Mouse (Mus musculus) heart, embryonic 16.5 days (tissue): ENCODE measurements at regions not wholly inside any gene's neighbourhood (a gene's known extent, or its start where the extent isn't known, plus 50 kb on each side); places are given as distances from the start of the nearest gene placed in this dataset.

Experiments
- ATAC-seq: fragments of 200-750 bp; cut with Nextera tagmentation; replicated peaks from 2 replicates; pipeline ENCODE4 v1.8.0; 2017; ENCODE audit warnings: moderate number of reproducible peaks; ENCODE audit not compliant: insufficient read depth, low FRiP score; ENCODE audit errors: extremely low read depth
- H3K27ac ChIP-seq: fragments of 300-500 bp; sonication (generic); 2 replicates; pipeline ENCODE4 v1.5.1; 2014; ENCODE audit warnings: mild to moderate bottlenecking, low read length, control low read depth, moderate library complexity
- H3K27me3 ChIP-seq: fragments of 300-500 bp; sonication (generic); 2 replicates; pipeline ENCODE4 v1.6.1; 2014; ENCODE audit warnings: low read length, mixed read lengths; ENCODE audit not compliant: control insufficient read depth, insufficient read depth
- H3K36me3 ChIP-seq: fragments of 300-500 bp; sonication (generic); 2 replicates; pipeline ENCODE4 v1.6.1; 2014; ENCODE audit not compliant: control insufficient read depth, insufficient read depth
- H3K4me1 ChIP-seq: fragments of 300-500 bp; sonication (generic); 2 replicates; pipeline ENCODE4 v1.6.1; 2014; ENCODE audit warnings: low read length, mixed read lengths; ENCODE audit not compliant: control insufficient read depth, insufficient read depth
- H3K4me2 ChIP-seq: fragments of 300-500 bp; sonication (generic); 2 replicates; pipeline ENCODE4 v1.6.1; 2014; ENCODE audit warnings: low read depth, mild to moderate bottlenecking, control low read depth, low read length
- H3K4me3 ChIP-seq: fragments of 300-500 bp; sonication (generic); 2 replicates; pipeline ENCODE4 v1.5.1; 2014; ENCODE audit warnings: mild to moderate bottlenecking, control low read depth, low read length
- H3K9ac ChIP-seq: fragments of 300-500 bp; sonication (generic); 2 replicates; pipeline ENCODE4 v1.6.1; 2014; ENCODE audit warnings: low read length, control low read depth
- H3K9me3 ChIP-seq: fragments of 300-500 bp; sonication (generic); replicated peaks from 2 replicates; pipeline ENCODE4 v1.6.1; 2016; ENCODE audit warnings: low read length; ENCODE audit not compliant: control insufficient read depth
- WGBS: fragments of 180-500 bp; shearing (Covaris S2); extraction: QIAGEN DNeasy Blood & Tissue Kit; methylation state at CpG from one replicate; pipeline ENCODE4 v1.1.7; 2014; 5-methylcytosine and 5-hydroxymethylcytosine counted together

- Histone ChIP-seq H3K9me3 (peaks cover 3% of the 10 kb centered on the region; the same call in 1 of the 2 replicates), H3K36me3 (no peaks in the 10 kb centered on the region), H3K9ac (no peak overlapping the region), H3K4me2 (no peak overlapping the region), H3K27me3 (no peaks in the 10 kb centered on the region), H3K4me1 (no peaks in the 10 kb centered on the region), H3K27ac (no peak overlapping the region), H3K4me3 (no peak overlapping the region)
- ATAC-seq = no peak
- WGBS = 84% methylated on average over 6 of the region's 6 CpGs
Measured at GRCm38 (mm10) chr13:90245997-90246765, 156.8 kb upstream of the Xrcc4 start.

GRCm38 (mm10) chr13:90238331-90238730 lies 148.9 kb upstream of the Xrcc4 start:
- no peak overlapping the region for H3K27ac ChIP-seq
- no peaks in the 10 kb centered on the region for H3K4me1 ChIP-seq
- H3K36me3 ChIP-seq = no peaks in the 10 kb centered on the region
- ATAC-seq = no peak
- H3K4me3 ChIP-seq = no peak overlapping the region
- 61% methylated on average over 4 of the region's 4 CpGs for WGBS
- H3K4me2 ChIP-seq = no peak overlapping the region
- peaks cover 3% of the 10 kb centered on the region; the same call in 1 of the 2 replicates for H3K9me3 ChIP-seq
- H3K9ac ChIP-seq = no peak overlapping the region
- H3K27me3 ChIP-seq = no peaks in the 10 kb centered on the region

GRCm38 (mm10) chr13:90233986-90234385 lies 144.6 kb upstream of the Xrcc4 start:
- Histone ChIP-seq H3K4me3 (no peak overlapping the region), H3K36me3 (no peaks in the 10 kb centered on the region), H3K27me3 (no peaks in the 10 kb centered on the region), H3K27ac (no peak overlapping the region), H3K9ac (no peak overlapping the region), H3K4me2 (no peak overlapping the region), H3K9me3 (no peaks in the 10 kb centered on the region), H3K4me1 (no peaks in the 10 kb centered on the region)
- WGBS = 82% methylated on average over 1 of the region's 1 CpGs
- no peak for ATAC-seq

GRCm38 (mm10) chr13:90233561-90233960 lies 144.2 kb upstream of the Xrcc4 start:
- H3K27me3 ChIP-seq = no peaks in the 10 kb centered on the region
- ATAC-seq = no peak
- H3K36me3 ChIP-seq = no peaks in the 10 kb centered on the region
- H3K27ac ChIP-seq = no peak overlapping the region
- no peak overlapping the region for H3K4me2 ChIP-seq
- no peak overlapping the region for H3K4me3 ChIP-seq
- 63% methylated on average over 3 of the region's 3 CpGs for WGBS
- no peaks in the 10 kb centered on the region for H3K4me1 ChIP-seq
- no peak overlapping the region for H3K9ac ChIP-seq
- no peaks in the 10 kb centered on the region for H3K9me3 ChIP-seq

- no peak for ATAC-seq
- H3K4me3 ChIP-seq = no peak overlapping the region
- H3K27me3 ChIP-seq = no peaks in the 10 kb centered on the region
- WGBS = 86% methylated on average over 2 of the region's 2 CpGs
- no peak overlapping the region for H3K27ac ChIP-seq
- H3K4me2 ChIP-seq = no peak overlapping the region
- no peaks in the 10 kb centered on the region for H3K36me3 ChIP-seq
- H3K9ac ChIP-seq = no peak overlapping the region
- H3K9me3 ChIP-seq = no peaks in the 10 kb centered on the region
- no peaks in the 10 kb centered on the region for H3K4me1 ChIP-seq
Measured at GRCm38 (mm10) chr13:90229106-90229505, 139.7 kb upstream of the Xrcc4 start.

- H3K4me1 ChIP-seq = no peaks in the 10 kb centered on the region
- WGBS = 81% methylated on average over 2 of the region's 2 CpGs
- H3K4me3 ChIP-seq = no peak overlapping the region
- no peak overlapping the region for H3K27ac ChIP-seq
- no peak overlapping the region for H3K4me2 ChIP-seq
- ATAC-seq = no peak
- H3K9ac ChIP-seq = no peak overlapping the region
- no peaks in the 10 kb centered on the region for H3K27me3 ChIP-seq
- H3K9me3 ChIP-seq = no peaks in the 10 kb centered on the region
- no peaks in the 10 kb centered on the region for H3K36me3 ChIP-seq
Measured at GRCm38 (mm10) chr13:90226212-90226611, 136.8 kb upstream of the Xrcc4 start.

- no peaks in the 10 kb centered on the region for H3K9me3 ChIP-seq
- no peak for ATAC-seq
- H3K9ac ChIP-seq = no peak overlapping the region
- H3K36me3 ChIP-seq = no peaks in the 10 kb centered on the region
- no peaks in the 10 kb centered on the region for H3K4me1 ChIP-seq
- no peak overlapping the region for H3K4me2 ChIP-seq
- no peak overlapping the region for H3K27ac ChIP-seq
- no peak overlapping the region for H3K4me3 ChIP-seq
- H3K27me3 ChIP-seq = no peaks in the 10 kb centered on the region
Measured at GRCm38 (mm10) chr13:90212390-90212789, 123.0 kb upstream of the Xrcc4 start.

GRCm38 (mm10) chr13:90207875-90208274 lies 118.5 kb upstream of the Xrcc4 start:
- Histone ChIP-seq H3K27ac (no peak overlapping the region), H3K4me1 (no peaks in the 10 kb centered on the region), H3K4me2 (no peak overlapping the region), H3K9me3 (no peaks in the 10 kb centered on the region), H3K27me3 (no peaks in the 10 kb centered on the region), H3K9ac (no peak overlapping the region), H3K4me3 (no peak overlapping the region), H3K36me3 (no peaks in the 10 kb centered on the region)
- no peak for ATAC-seq
